Mouse (Mus musculus) embryonic facial prominence, embryonic 10.5 days (tissue): ENCODE measurements around the gene Tgoln1. TPM values are rescaled to one million over a fixed set of nuclear protein-coding genes. Genes with fewer than 3 reads are reported as not detected.

ENCODE experiments used
- DNase-seq: peaks from one replicate; pipeline ENCODE4 v3.0.0-alpha.2; 2017; ENCODE audit warnings: low spot score
- H3K27ac ChIP-seq: fragments of 300-500 bp; sonication (generic); replicated peaks from 2 replicates; pipeline ENCODE4 v1.5.1; 2016; ENCODE audit warnings: mild to moderate bottlenecking
- H3K27me3 ChIP-seq: fragments of 300-500 bp; sonication (generic); replicated peaks from 2 replicates; pipeline ENCODE4 v1.6.1; 2016; ENCODE audit warnings: low read depth, mild to moderate bottlenecking; ENCODE audit not compliant: poor library complexity, severe bottlenecking
- H3K36me3 ChIP-seq: fragments of 300-500 bp; sonication (generic); replicated peaks from 2 replicates; pipeline ENCODE4 v1.6.1; 2016; ENCODE audit warnings: mild to moderate bottlenecking, moderate library complexity
- H3K4me1 ChIP-seq: fragments of 300-500 bp; sonication (generic); 2 replicates; pipeline ENCODE4 v1.6.1; 2016
- H3K4me3 ChIP-seq: fragments of 300-500 bp; sonication (generic); 2 replicates; pipeline ENCODE4 v1.5.1; 2016; ENCODE audit warnings: mild to moderate bottlenecking, moderate library complexity
- H3K9me3 ChIP-seq: fragments of 300-500 bp; sonication (generic); 2 replicates; pipeline ENCODE4 v1.6.1; 2016; ENCODE audit warnings: mild to moderate bottlenecking
- WGBS: fragments of 180-500 bp; shearing (Covaris S2); methylation state at CpG from one replicate; pipeline ENCODE4 v1.1.7; 2016; 5-methylcytosine and 5-hydroxymethylcytosine counted together
- polyA plus RNA-seq: library from polyadenylated mRNA; unstranded; fragments of >200 nt; fragmentation: Nextera tagmentation; extraction: Ambion mirVana; gene quantifications from 2 replicates; pipeline ENCODE4 v1.2.1, GENCODE M21; 2016

The Tgoln1 gene
- polyA plus RNA-seq, 1 experiment from 2014 or later, result 26.2 TPM

GRCm38 (mm10) chr6:72647383-72647820 lies 30.6 kb upstream of the Tgoln1 start:
- Histone ChIP-seq H3K4me1 (peaks cover 36% of the 10 kb centered on the region), H3K36me3 (peaks cover 24% of the 10 kb centered on the region), H3K4me3 (no peak overlapping the region), H3K27me3 (no peaks in the 10 kb centered on the region), H3K27ac (no peak overlapping the region), H3K9me3 (no peaks in the 10 kb centered on the region)
- peak; percentile 76 for DNase-seq
- 60% methylated on average over 10 of the region's 10 CpGs for WGBS

- Histone ChIP-seq H3K27me3 (no peaks in the 10 kb centered on the region), H3K9me3 (no peaks in the 10 kb centered on the region), H3K27ac (no peak overlapping the region), H3K4me3 (no peak overlapping the region), H3K36me3 (peaks cover 39% of the 10 kb centered on the region), H3K4me1 (peaks cover 29% of the 10 kb centered on the region)
- no peak for DNase-seq
- 74% methylated on average over 7 of the region's 7 CpGs for WGBS
Observed at GRCm38 (mm10) chr6:72645364-72645763, 28.6 kb upstream of the Tgoln1 start.

- Histone ChIP-seq H3K27me3 (no peaks in the 10 kb centered on the region), H3K27ac (no peak overlapping the region), H3K4me1 (peaks cover 24% of the 10 kb centered on the region), H3K9me3 (no peaks in the 10 kb centered on the region), H3K4me3 (no peak overlapping the region), H3K36me3 (peaks cover 43% of the 10 kb centered on the region)
- DNase-seq, result no peak
- WGBS, result 85% methylated on average over 4 of the region's 4 CpGs
Observed at GRCm38 (mm10) chr6:72644576-72644975, 27.8 kb upstream of the Tgoln1 start.

- no peak overlapping the region for H3K27ac ChIP-seq
- H3K27me3 ChIP-seq, result no peaks in the 10 kb centered on the region
- peaks cover 3% of the 10 kb centered on the region for H3K4me1 ChIP-seq
- H3K36me3 ChIP-seq, result peaks cover 19% of the 10 kb centered on the region
- H3K4me3 ChIP-seq, result no peak overlapping the region
- DNase-seq, result no peak
- no peaks in the 10 kb centered on the region for H3K9me3 ChIP-seq
- WGBS, result 82% methylated on average over 18 of the region's 18 CpGs
Observed at GRCm38 (mm10) chr6:72641218-72641954, 24.6 kb upstream of the Tgoln1 start.

- DNase-seq, result no peak
- Histone ChIP-seq H3K9me3 (no peaks in the 10 kb centered on the region), H3K4me1 (peaks cover 11% of the 10 kb centered on the region), H3K27ac (no peak overlapping the region), H3K4me3 (no peak overlapping the region), H3K36me3 (peaks cover 42% of the 10 kb centered on the region), H3K27me3 (no peaks in the 10 kb centered on the region)
- WGBS, result 83% methylated on average over 3 of the region's 3 CpGs
Observed at GRCm38 (mm10) chr6:72636940-72637339, 20.1 kb upstream of the Tgoln1 start.

GRCm38 (mm10) chr6:72635760-72636431 lies 19.1 kb upstream of the Tgoln1 start:
- H3K9me3 ChIP-seq, result no peaks in the 10 kb centered on the region
- peak; percentile 63 for DNase-seq
- no peak overlapping the region for H3K4me3 ChIP-seq
- peaks cover 11% of the 10 kb centered on the region for H3K4me1 ChIP-seq
- 50% methylated on average over 12 of the region's 12 CpGs for WGBS
- H3K27ac ChIP-seq, result no peak overlapping the region
- no peaks in the 10 kb centered on the region for H3K27me3 ChIP-seq
- peaks cover 44% of the 10 kb centered on the region for H3K36me3 ChIP-seq

- WGBS, result 69% methylated on average over 10 of the region's 10 CpGs
- DNase-seq, result no peak
- peaks cover 51% of the 10 kb centered on the region for H3K36me3 ChIP-seq
Observed at GRCm38 (mm10) chr6:72634311-72634710, 17.5 kb upstream of the Tgoln1 start.

GRCm38 (mm10) chr6:72631700-72632099 lies 14.9 kb upstream of the Tgoln1 start:
- DNase-seq, result no peak
- no peaks in the 10 kb centered on the region for H3K9me3 ChIP-seq
- WGBS, result 88% methylated on average over 6 of the region's 6 CpGs
- peaks cover 77% of the 10 kb centered on the region for H3K36me3 ChIP-seq
- peaks cover 11% of the 10 kb centered on the region for H3K4me1 ChIP-seq
- H3K27me3 ChIP-seq, result no peaks in the 10 kb centered on the region
- H3K27ac ChIP-seq, result no peak overlapping the region
- no peak overlapping the region for H3K4me3 ChIP-seq

More at GRCm38 (mm10) chr6:72634311-72634710, 17.5 kb upstream of the Tgoln1 start:
- H3K27me3 ChIP-seq, result no peaks in the 10 kb centered on the region
- H3K27ac ChIP-seq, result no peak overlapping the region
- no peak overlapping the region for H3K4me3 ChIP-seq
- H3K4me1 ChIP-seq, result peaks cover 11% of the 10 kb centered on the region
- no peaks in the 10 kb centered on the region for H3K9me3 ChIP-seq

GRCm38 (mm10) chr6:72630961-72631360 lies 14.2 kb upstream of the Tgoln1 start:
- peaks cover 3% of the 10 kb centered on the region for H3K4me1 ChIP-seq
- peaks cover 85% of the 10 kb centered on the region for H3K36me3 ChIP-seq
- H3K27ac ChIP-seq, result no peak overlapping the region
- H3K9me3 ChIP-seq, result no peaks in the 10 kb centered on the region
- WGBS, result 93% methylated on average over 14 of the region's 14 CpGs
- no peaks in the 10 kb centered on the region for H3K27me3 ChIP-seq
- H3K4me3 ChIP-seq, result no peak overlapping the region
- no peak for DNase-seq

GRCm38 (mm10) chr6:72630370-72630769 lies 13.6 kb upstream of the Tgoln1 start:
- Histone ChIP-seq H3K27me3 (no peaks in the 10 kb centered on the region), H3K4me1 (peaks cover 3% of the 10 kb centered on the region; the same call in 1 of the 2 replicates), H3K4me3 (no peak overlapping the region), H3K9me3 (no peaks in the 10 kb centered on the region), H3K27ac (no peak overlapping the region), H3K36me3 (peaks cover 90% of the 10 kb centered on the region)
- DNase-seq, result no peak
- 96% methylated on average over 2 of the region's 2 CpGs for WGBS

- WGBS, result 91% methylated on average over 16 of the region's 16 CpGs
- peaks cover 71% of the 10 kb centered on the region for H3K36me3 ChIP-seq
Observed at GRCm38 (mm10) chr6:72627276-72627675, 10.5 kb upstream of the Tgoln1 start.

GRCm38 (mm10) chr6:72626391-72626790 lies 9.6 kb upstream of the Tgoln1 start:
- 85% methylated on average over 7 of the region's 7 CpGs for WGBS
- DNase-seq, result no peak
- H3K4me3 ChIP-seq, result no peak overlapping the region
- H3K9me3 ChIP-seq, result no peaks in the 10 kb centered on the region
- H3K36me3 ChIP-seq, result peaks cover 62% of the 10 kb centered on the region
- H3K4me1 ChIP-seq, result no peaks in the 10 kb centered on the region
- H3K27me3 ChIP-seq, result no peaks in the 10 kb centered on the region
- no peak overlapping the region for H3K27ac ChIP-seq

More at GRCm38 (mm10) chr6:72627276-72627675, 10.5 kb upstream of the Tgoln1 start:
- Histone ChIP-seq H3K27ac (no peak overlapping the region), H3K27me3 (no peaks in the 10 kb centered on the region), H3K4me3 (no peak overlapping the region), H3K4me1 (no peaks in the 10 kb centered on the region), H3K9me3 (no peaks in the 10 kb centered on the region)
- DNase-seq, result no peak
